Mouse (Mus musculus) liver, adult 2 months (tissue): ENCODE results near the gene Nudc.

Source experiments
- CTCF ChIP-seq: fragments of 200-500 bp; IDR thresholded peaks from 2 replicates; pipeline ENCODE4 v1.5.1; 2011; ENCODE audit warnings: low read depth, low read length, control low read depth
- POLR2A ChIP-seq: fragments of 200-500 bp; IDR thresholded peaks from 2 replicates; pipeline ENCODE4 v1.6.1; 2011; ENCODE audit warnings: low read length, control low read depth; ENCODE audit not compliant: insufficient read depth; ENCODE audit errors: extremely low read depth

DNA sequence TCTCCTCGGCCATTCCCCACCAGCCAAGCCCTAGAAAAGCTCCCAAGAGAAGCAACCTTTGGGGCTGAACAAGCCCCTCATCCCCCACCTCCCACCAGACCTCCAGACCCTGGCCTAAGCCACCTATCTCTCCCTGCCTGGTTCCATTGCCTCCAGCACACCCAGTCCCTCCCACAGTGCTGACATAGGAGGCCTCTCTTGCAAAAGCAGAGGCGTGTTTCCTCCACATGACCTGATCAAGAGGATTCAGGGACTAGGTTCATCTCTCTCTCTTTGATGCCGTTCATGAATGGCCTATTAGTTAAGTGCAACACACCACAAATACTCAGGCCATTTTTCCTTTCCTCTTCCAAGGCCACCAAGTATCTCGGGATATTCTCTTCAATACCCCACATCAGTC, 14.1 kb upstream of the Nudc start:
- TF ChIP-seq CTCF (no peak), POLR2A (0 out of 2 replicates have a peak, but pooled peaks have one; percentile 12)
